Mouse (Mus musculus) ES-E14 (cell line): ENCODE data around the gene Sap18. TPM values are rescaled to one million over a fixed set of nuclear protein-coding genes. Genes with fewer than 3 reads are reported as not detected.

Experiments used
- DNase-seq: peaks from one replicate; pipeline ENCODE4 v3.0.0-alpha.2; 2013; ENCODE audit warnings: low read depth, low spot score
- H3K27ac ChIP-seq: 2 replicates; pipeline ENCODE4 v1.5.1; 2012; ENCODE audit warnings: low read depth, mild to moderate bottlenecking, low read length, moderate library complexity, mixed read lengths; ENCODE audit not compliant: poor library complexity, insufficient read depth, severe bottlenecking
- H3K36me3 ChIP-seq: 2 replicates; pipeline ENCODE4 v1.6.1; 2012; ENCODE audit warnings: mild to moderate bottlenecking, low read length, moderate library complexity, mixed read lengths; ENCODE audit not compliant: control insufficient read depth, poor library complexity, insufficient read depth, severe bottlenecking
- H3K4me1 ChIP-seq, 2 experiments: fragments of 150-350 bp in 1 of 2; sonication (generic) in 1 of 2; 2 replicates each; pipeline ENCODE4 v1.6.1; 2012; ENCODE audit warnings: low read length in 2 of 2, mild to moderate bottlenecking in 1 of 2, mixed read lengths in 1 of 2; ENCODE audit not compliant: control insufficient read depth in 2 of 2, insufficient read depth in 2 of 2, poor library complexity in 1 of 2
- H3K4me3 ChIP-seq, 2 experiments: fragments of 150-350 bp in 1 of 2; sonication (generic) in 1 of 2; 2 replicates each; pipeline ENCODE4 v1.5.1; 2012; ENCODE audit warnings: low read length in 2 of 2, low read depth in 1 of 2, mild to moderate bottlenecking in 1 of 2, mixed read lengths in 1 of 2; ENCODE audit not compliant: insufficient read depth in 1 of 2, poor library complexity in 1 of 2, severe bottlenecking in 1 of 2
- H3K9ac ChIP-seq: 2 replicates; pipeline ENCODE4 v1.6.1; 2012; ENCODE audit warnings: low read depth, mild to moderate bottlenecking, low read length, mixed read lengths; ENCODE audit not compliant: poor library complexity, insufficient read depth, severe bottlenecking
- H3K9me3 ChIP-seq: fragments of 150-350 bp; sonication (generic); 2 replicates; pipeline ENCODE4 v1.6.1; 2012; ENCODE audit warnings: low read depth, mild to moderate bottlenecking, low read length; ENCODE audit not compliant: control insufficient read depth, insufficient read depth
- CHD2 ChIP-seq: IDR thresholded peaks from 2 replicates; pipeline ENCODE4 v1.6.1; 2014; ENCODE audit warnings: mild to moderate bottlenecking, low read depth, low read length, inconsistent platforms
- HCFC1 ChIP-seq: IDR thresholded peaks from 2 replicates; pipeline ENCODE4 v1.6.1; 2012; ENCODE audit warnings: low read length, inconsistent platforms, borderline replicate concordance; ENCODE audit not compliant: insufficient read depth
- MAFK ChIP-seq: IDR thresholded peaks from 2 replicates; pipeline ENCODE4 v1.6.1; 2014; ENCODE audit warnings: mild to moderate bottlenecking, low read depth, low read length, inconsistent platforms; ENCODE audit not compliant: insufficient read depth
- ZC3H11A ChIP-seq: IDR thresholded peaks from 2 replicates; pipeline ENCODE4 v1.6.1; 2012; ENCODE audit warnings: low read depth, mild to moderate bottlenecking, inconsistent platforms, low read length, borderline replicate concordance
- ZNF384 ChIP-seq: IDR thresholded peaks from 2 replicates; pipeline ENCODE4 v1.6.1; 2012; ENCODE audit warnings: low read depth, low read length, inconsistent platforms
- in situ Hi-C, 2 experiments: fragments of 600-800 bp; cut with MboI; formaldehyde crosslinking; loops; one replicate each; pipeline ENCODE4 v1.15.1; 2025; ENCODE audit warnings: low sequenced_read_pairs in 2 of 2, inconsistent platforms in 1 of 2; ENCODE audit not compliant: unreplicated experiment in 2 of 2
- total RNA-seq: library from RNA; depleted of rRNA; stranded (reverse); fragments of 300-350 nt; gene quantifications from 2 replicates; pipeline ENCODE4 v1.2.3, GENCODE M21; 2012

Sap18 gene
- total RNA-seq, 1 experiment = 117 TPM

GRCm38 (mm10) chr14:57769102-57769501, 28.9 kb upstream of the Sap18 start:
- no peak for DNase-seq
- Histone ChIP-seq H3K36me3 (no peaks in the 10 kb centered on the region), H3K4me3 (no peak overlapping the region), H3K4me1 (0 out of 4 replicates have a peak, but pooled peaks cover 0 to 2% of the 10 kb centered on the region in 2 experiments), H3K27ac (no peak overlapping the region), H3K9ac (no peak overlapping the region), H3K9me3 (no peaks in the 10 kb centered on the region)
- TF ChIP-seq MAFK = no peak
- no peak for TF ChIP-seq CHD2
- TF ChIP-seq ZNF384 = no peak
- TF ChIP-seq HCFC1 = no peak
- no peak for TF ChIP-seq ZC3H11A
- in situ Hi-C loops = no loop called here

GRCm38 (mm10) chr14:57772157-57772815, 25.7 kb upstream of the Sap18 start:
- TF ChIP-seq HCFC1 (no peak), MAFK (no peak), ZC3H11A (no peak), ZNF384 (no peak), CHD2 (no peak)
- Histone ChIP-seq H3K36me3 (no peaks in the 10 kb centered on the region), H3K4me1 (0 out of 4 replicates have a peak, but pooled peaks cover 0 to 2% of the 10 kb centered on the region in 2 experiments), H3K9ac (no peak overlapping the region), H3K4me3 (no peak overlapping the region), H3K27ac (no peak overlapping the region), H3K9me3 (no peaks in the 10 kb centered on the region)
- in situ Hi-C loops = no loop called here
- DNase-seq = no peak

- Histone ChIP-seq H3K4me3 (no peak overlapping the region), H3K9ac (no peak overlapping the region), H3K9me3 (no peaks in the 10 kb centered on the region), H3K27ac (no peak overlapping the region), H3K4me1 (no peaks in the 10 kb centered on the region), H3K36me3 (no peaks in the 10 kb centered on the region)
- DNase-seq = no peak
- in situ Hi-C loops = no loop called here
- TF ChIP-seq ZC3H11A (no peak), CHD2 (no peak), MAFK (no peak), ZNF384 (no peak), HCFC1 (no peak)
Observed at GRCm38 (mm10) chr14:57787406-57787805, 10.6 kb upstream of the Sap18 start.

GRCm38 (mm10) chr14:57789311-57789710, 8.7 kb upstream of the Sap18 start:
- Histone ChIP-seq H3K4me3 (no peak overlapping the region), H3K9ac (no peak overlapping the region), H3K9me3 (no peaks in the 10 kb centered on the region), H3K4me1 (no peaks in the 10 kb centered on the region), H3K27ac (no peak overlapping the region), H3K36me3 (no peaks in the 10 kb centered on the region)
- DNase-seq = no peak
- in situ Hi-C loops = no loop called here
- peak; percentile 83 for TF ChIP-seq MAFK
- no peak for TF ChIP-seq CHD2

- in situ Hi-C loops = no loop called here
- TF ChIP-seq MAFK = no peak
- TF ChIP-seq HCFC1 = no peak
- no peak for TF ChIP-seq ZC3H11A
- TF ChIP-seq ZNF384 = no peak
- no peak for TF ChIP-seq CHD2
- DNase-seq = no peak
Observed at GRCm38 (mm10) chr14:57789759-57790158, 8.2 kb upstream of the Sap18 start.

More at GRCm38 (mm10) chr14:57789759-57790158, 8.2 kb upstream of the Sap18 start:
- H3K36me3 ChIP-seq = no peaks in the 10 kb centered on the region
- H3K9me3 ChIP-seq = no peaks in the 10 kb centered on the region
- no peak overlapping the region for H3K9ac ChIP-seq
- no peak overlapping the region for H3K4me3 ChIP-seq
- H3K4me1 ChIP-seq = no peaks in the 10 kb centered on the region
- no peak overlapping the region for H3K27ac ChIP-seq
